Mouse (Mus musculus): Measurements from ENCODE around the gene Tnfaip8l2. TPM values are rescaled to one million over a fixed set of nuclear protein-coding genes. Genes with fewer than 3 reads are reported as not detected.

Gene Tnfaip8l2
- polyA plus RNA-seq, 1 experiment from 2014 or later: 2.1 TPM

GRCm38 (mm10) chr3:95174011-95174592, 31.9 kb upstream of the Tnfaip8l2 start:
- 6% methylated on average over 16 of the region's 16 CpGs for WGBS
- H3K9me3 ChIP-seq (ENCODE audit: control insufficient read depth, low read length): no peaks in the 10 kb centered on the region
- ATAC-seq (ENCODE audit: low read depth): peak; percentile 55; the same call in 1 of the 2 replicates
- H3K4me1 ChIP-seq (ENCODE audit: control insufficient read depth, insufficient read depth, low read length): peaks cover 9% of the 10 kb centered on the region; the same call in 1 of the 2 replicates
- peaks cover 40% of the 10 kb centered on the region for H3K36me3 ChIP-seq (ENCODE audit: control insufficient read depth, insufficient read depth, low read length)
- H3K9ac ChIP-seq (replicated peaks; ENCODE audit: low read depth, low read length): no peak overlapping the region
- H3K27me3 ChIP-seq (ENCODE audit: control insufficient read depth, insufficient read depth, low read length): peaks cover 16% of the 10 kb centered on the region
- H3K4me3 ChIP-seq (ENCODE audit: low read depth, low read length): peak overlapping the region; percentile 7; the same call in 1 of the 2 replicates
- H3K4me2 ChIP-seq (ENCODE audit: low read depth, low read length): peak overlapping the region; percentile 8; the same call in 1 of the 2 replicates
- H3K27ac ChIP-seq (ENCODE audit: low read depth, low read length): no peak overlapping the region

DNA sequence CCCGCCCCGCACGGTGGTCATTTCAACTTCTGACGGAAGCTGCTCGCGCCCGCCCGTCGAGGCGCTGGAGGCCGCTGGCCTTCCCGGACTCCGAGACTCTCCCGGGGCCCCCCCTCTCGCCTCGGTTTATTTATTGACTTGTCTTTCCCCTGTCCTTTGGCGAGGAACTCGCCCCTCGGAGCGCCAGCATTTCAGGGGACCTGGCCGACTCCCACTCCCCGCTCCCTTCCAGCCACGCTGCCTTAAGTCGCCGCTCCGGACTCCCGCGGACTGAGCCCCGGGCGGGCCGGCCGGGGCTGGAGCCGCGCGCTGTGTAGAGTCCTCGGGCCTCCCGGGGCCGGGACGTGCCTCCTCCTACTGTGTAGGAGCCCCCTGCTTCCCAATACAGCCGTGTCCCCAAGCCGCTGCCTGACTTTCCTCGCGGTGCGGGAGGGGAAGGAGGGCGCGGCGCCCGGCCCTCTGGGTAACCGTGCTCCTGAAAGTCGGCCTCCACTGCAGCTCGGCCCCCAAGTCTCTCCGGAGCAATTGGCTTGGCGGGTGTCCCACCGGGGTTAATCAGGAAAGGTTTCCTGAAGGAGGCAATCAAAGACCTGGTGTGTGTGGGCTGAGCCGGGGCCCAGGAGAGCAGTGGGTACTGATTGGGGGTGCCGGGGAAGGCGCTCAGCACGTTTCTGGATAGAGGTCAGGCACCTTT, 31.2 kb upstream of the Tnfaip8l2 start:
- H3K9me3 ChIP-seq (ENCODE audit: control insufficient read depth, low read length): no peaks in the 10 kb centered on the region
- H3K4me3 ChIP-seq (ENCODE audit: low read depth, low read length): peak overlapping the region; percentile 7; the same call in 1 of the 2 replicates
- H3K36me3 ChIP-seq (ENCODE audit: control insufficient read depth, insufficient read depth, low read length): peaks cover 47% of the 10 kb centered on the region
- WGBS: 7% methylated on average over 53 of the region's 58 CpGs
- H3K9ac ChIP-seq (replicated peaks; ENCODE audit: low read depth, low read length): 0 out of 2 replicates have a peak overlapping the region, but pooled peaks have one; percentile 25
- H3K27me3 ChIP-seq (ENCODE audit: control insufficient read depth, insufficient read depth, low read length): peaks cover 18% of the 10 kb centered on the region
- ATAC-seq (ENCODE audit: low read depth): peak; percentile 38; the same call in 1 of the 2 replicates
- no peak overlapping the region for H3K27ac ChIP-seq (ENCODE audit: low read depth, low read length)
- H3K4me2 ChIP-seq (ENCODE audit: low read depth, low read length): peak overlapping the region; percentile 26; the same call in 1 of the 2 replicates
- peaks cover 9% of the 10 kb centered on the region; the same call in 1 of the 2 replicates for H3K4me1 ChIP-seq (ENCODE audit: control insufficient read depth, insufficient read depth, low read length)

GRCm38 (mm10) chr3:95172526-95173255, 30.5 kb upstream of the Tnfaip8l2 start:
- Histone ChIP-seq H3K27ac (ENCODE audit: low read depth, low read length) (no peak overlapping the region), H3K36me3 (ENCODE audit: control insufficient read depth, insufficient read depth, low read length) (peaks cover 54% of the 10 kb centered on the region), H3K4me3 (ENCODE audit: low read depth, low read length) (no peak overlapping the region), H3K9me3 (ENCODE audit: control insufficient read depth, low read length) (no peaks in the 10 kb centered on the region), H3K27me3 (ENCODE audit: control insufficient read depth, insufficient read depth, low read length) (peaks cover 19% of the 10 kb centered on the region), H3K4me2 (ENCODE audit: low read depth, low read length) (no peak overlapping the region), H3K9ac (replicated peaks; ENCODE audit: low read depth, low read length) (no peak overlapping the region), H3K4me1 (ENCODE audit: control insufficient read depth, insufficient read depth, low read length) (peaks cover 9% of the 10 kb centered on the region; the same call in 1 of the 2 replicates)
- no peak for ATAC-seq (ENCODE audit: low read depth)
- WGBS: 16% methylated on average over 78 of the region's 84 CpGs

- WGBS: 81% methylated on average over 6 of the region's 6 CpGs
- H3K9ac ChIP-seq (replicated peaks; ENCODE audit: low read depth, low read length): no peak overlapping the region
- H3K9me3 ChIP-seq (ENCODE audit: control insufficient read depth, low read length): no peaks in the 10 kb centered on the region
- H3K27ac ChIP-seq (ENCODE audit: low read depth, low read length): no peak overlapping the region
- peaks cover 69% of the 10 kb centered on the region for H3K36me3 ChIP-seq (ENCODE audit: control insufficient read depth, insufficient read depth, low read length)
- H3K4me2 ChIP-seq (ENCODE audit: low read depth, low read length): no peak overlapping the region
- no peak overlapping the region for H3K4me3 ChIP-seq (ENCODE audit: low read depth, low read length)
- peaks cover 9% of the 10 kb centered on the region; the same call in 1 of the 2 replicates for H3K4me1 ChIP-seq (ENCODE audit: control insufficient read depth, insufficient read depth, low read length)
- no peak for ATAC-seq (ENCODE audit: low read depth)
- peaks cover 19% of the 10 kb centered on the region for H3K27me3 ChIP-seq (ENCODE audit: control insufficient read depth, insufficient read depth, low read length)
Measured at GRCm38 (mm10) chr3:95171105-95171504, 28.9 kb upstream of the Tnfaip8l2 start.

- Histone ChIP-seq H3K36me3 (ENCODE audit: control insufficient read depth, insufficient read depth, low read length) (peaks cover 79% of the 10 kb centered on the region), H3K27ac (ENCODE audit: low read depth, low read length) (no peak overlapping the region), H3K4me3 (ENCODE audit: low read depth, low read length) (no peak overlapping the region), H3K9ac (replicated peaks; ENCODE audit: low read depth, low read length) (no peak overlapping the region), H3K4me2 (ENCODE audit: low read depth, low read length) (no peak overlapping the region), H3K4me1 (ENCODE audit: control insufficient read depth, insufficient read depth, low read length) (peaks cover 9% of the 10 kb centered on the region; the same call in 1 of the 2 replicates), H3K9me3 (ENCODE audit: control insufficient read depth, low read length) (no peaks in the 10 kb centered on the region), H3K27me3 (ENCODE audit: control insufficient read depth, insufficient read depth, low read length) (peaks cover 19% of the 10 kb centered on the region)
- WGBS: 90% methylated on average over 10 of the region's 10 CpGs
- ATAC-seq (ENCODE audit: low read depth): no peak
Measured at GRCm38 (mm10) chr3:95169996-95170395, 27.8 kb upstream of the Tnfaip8l2 start.

GRCm38 (mm10) chr3:95164840-95165239, 22.7 kb upstream of the Tnfaip8l2 start:
- Histone ChIP-seq H3K4me3 (ENCODE audit: low read depth, low read length) (no peak overlapping the region), H3K9ac (replicated peaks; ENCODE audit: low read depth, low read length) (no peak overlapping the region), H3K9me3 (ENCODE audit: control insufficient read depth, low read length) (no peaks in the 10 kb centered on the region), H3K27me3 (ENCODE audit: control insufficient read depth, insufficient read depth, low read length) (peaks cover 9% of the 10 kb centered on the region), H3K4me2 (ENCODE audit: low read depth, low read length) (no peak overlapping the region), H3K27ac (ENCODE audit: low read depth, low read length) (no peak overlapping the region), H3K36me3 (ENCODE audit: control insufficient read depth, insufficient read depth, low read length) (peaks cover 53% of the 10 kb centered on the region), H3K4me1 (ENCODE audit: control insufficient read depth, insufficient read depth, low read length) (peaks cover 24% of the 10 kb centered on the region)
- 90% methylated on average over 5 of the region's 5 CpGs for WGBS
- ATAC-seq (ENCODE audit: low read depth): no peak

DNA sequence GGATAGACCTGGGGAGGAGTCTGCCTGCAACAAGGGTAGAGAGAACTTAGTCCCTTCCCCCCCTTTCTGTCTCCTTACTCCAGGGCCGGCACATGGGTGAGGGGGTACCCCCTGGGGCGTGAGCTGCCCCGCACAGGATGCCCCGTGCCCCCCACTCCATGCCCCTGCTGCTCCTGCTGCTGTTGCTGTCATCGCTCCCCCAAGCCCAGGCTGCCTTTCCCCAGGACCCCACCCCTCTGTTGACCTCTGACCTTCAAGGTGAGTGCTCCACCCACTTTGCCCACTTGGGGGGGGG, 22.0 kb upstream of the Tnfaip8l2 start:
- WGBS: 72% methylated on average over 5 of the region's 5 CpGs
- Histone ChIP-seq H3K4me2 (ENCODE audit: low read depth, low read length) (peak overlapping the region; percentile 78; the same call in 1 of the 2 replicates), H3K9me3 (ENCODE audit: control insufficient read depth, low read length) (no peaks in the 10 kb centered on the region), H3K27me3 (ENCODE audit: control insufficient read depth, insufficient read depth, low read length) (peaks cover 4% of the 10 kb centered on the region; the same call in 1 of the 2 replicates), H3K27ac (ENCODE audit: low read depth, low read length) (no peak overlapping the region), H3K36me3 (ENCODE audit: control insufficient read depth, insufficient read depth, low read length) (peaks cover 47% of the 10 kb centered on the region), H3K9ac (replicated peaks; ENCODE audit: low read depth, low read length) (no peak overlapping the region), H3K4me3 (ENCODE audit: low read depth, low read length) (no peak overlapping the region), H3K4me1 (ENCODE audit: control insufficient read depth, insufficient read depth, low read length) (peaks cover 24% of the 10 kb centered on the region)
- ATAC-seq (ENCODE audit: low read depth): no peak

DNA sequence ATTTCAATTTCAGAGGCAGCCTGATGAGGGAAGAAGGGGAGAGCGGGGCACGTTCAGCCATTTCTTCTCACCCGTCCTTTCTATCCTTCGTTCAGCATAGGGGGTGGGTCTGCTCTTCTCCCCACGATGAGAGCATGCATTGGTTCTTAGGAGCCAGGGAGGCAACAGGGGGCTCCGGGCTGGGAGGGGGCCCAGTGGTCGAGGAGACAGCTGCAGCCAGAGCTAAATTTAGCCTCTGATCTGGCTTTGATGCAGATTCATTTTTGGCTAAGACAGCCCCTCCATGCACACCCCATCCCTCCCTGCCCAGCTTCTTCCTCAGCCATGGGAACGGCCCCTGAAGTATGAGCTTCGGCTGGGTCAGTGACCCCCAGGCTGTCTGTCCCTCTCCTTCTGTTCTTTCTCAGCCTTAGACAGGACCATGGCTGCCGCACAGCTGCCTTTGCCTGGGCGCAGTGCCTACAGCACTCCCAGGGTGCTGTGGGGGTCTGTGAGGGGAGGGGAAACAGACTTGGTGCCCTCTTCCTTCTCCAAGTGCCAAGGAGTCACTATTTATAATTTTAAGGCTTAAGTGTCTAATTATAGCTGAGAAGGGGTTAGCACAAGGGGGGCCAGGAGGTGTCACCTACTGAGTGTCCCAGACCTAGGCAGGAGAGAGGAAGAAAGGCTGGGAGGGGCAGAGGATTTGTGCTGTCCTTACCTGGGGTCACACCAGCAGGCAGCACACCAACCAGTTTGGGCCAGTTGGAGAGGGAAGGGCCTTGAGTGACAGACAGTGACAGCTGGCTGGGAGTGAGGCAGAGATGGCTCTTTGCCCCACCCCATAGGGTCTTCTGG, 21.5 kb upstream of the Tnfaip8l2 start:
- Histone ChIP-seq H3K9ac (replicated peaks; ENCODE audit: low read depth, low read length) (peak overlapping the region; percentile 34; the same call in 1 of the 2 replicates), H3K9me3 (ENCODE audit: control insufficient read depth, low read length) (no peaks in the 10 kb centered on the region), H3K4me3 (ENCODE audit: low read depth, low read length) (peak overlapping the region; percentile 60; the same call in 1 of the 2 replicates), H3K4me1 (ENCODE audit: control insufficient read depth, insufficient read depth, low read length) (peaks cover 24% of the 10 kb centered on the region), H3K4me2 (ENCODE audit: low read depth, low read length) (peak overlapping the region; percentile 78), H3K36me3 (ENCODE audit: control insufficient read depth, insufficient read depth, low read length) (peaks cover 41% of the 10 kb centered on the region), H3K27ac (ENCODE audit: low read depth, low read length) (no peak overlapping the region), H3K27me3 (ENCODE audit: control insufficient read depth, insufficient read depth, low read length) (peaks cover 3% of the 10 kb centered on the region; the same call in 1 of the 2 replicates)
- no peak for ATAC-seq (ENCODE audit: low read depth)
- WGBS: 51% methylated on average over 11 of the region's 11 CpGs
